Mouse (Mus musculus) liver, embryonic 15.5 days (tissue): Measurements from ENCODE around the gene Becn1. TPM values are rescaled to one million over a fixed set of nuclear protein-coding genes. Genes with fewer than 3 reads are reported as not detected.

Source experiments
- ATAC-seq: fragments of 200-750 bp; cut with Nextera tagmentation; 2 replicates; pipeline ENCODE4 v1.8.0; 2017; ENCODE audit warnings: moderate number of reproducible peaks, mild to moderate bottlenecking, moderate library complexity; ENCODE audit not compliant: insufficient read depth
- H3K27ac ChIP-seq: fragments of 300-500 bp; sonication (generic); replicated peaks from 2 replicates; pipeline ENCODE4 v1.5.1; 2015; ENCODE audit warnings: mild to moderate bottlenecking, inconsistent platforms
- H3K27me3 ChIP-seq: fragments of 300-500 bp; sonication (generic); 2 replicates; pipeline ENCODE4 v1.6.1; 2015; ENCODE audit warnings: mild to moderate bottlenecking, inconsistent platforms
- H3K36me3 ChIP-seq: fragments of 300-500 bp; sonication (generic); replicated peaks from 2 replicates; pipeline ENCODE4 v1.6.1; 2015; ENCODE audit warnings: moderate library complexity, mild to moderate bottlenecking, inconsistent platforms
- H3K4me1 ChIP-seq: fragments of 300-500 bp; sonication (generic); replicated peaks from 2 replicates; pipeline ENCODE4 v1.6.1; 2015; ENCODE audit warnings: inconsistent platforms
- H3K4me2 ChIP-seq: fragments of 300-500 bp; sonication (generic); 2 replicates; pipeline ENCODE4 v1.6.1; 2015; ENCODE audit warnings: moderate library complexity, mild to moderate bottlenecking, inconsistent platforms
- H3K4me3 ChIP-seq: fragments of 300-500 bp; sonication (generic); replicated peaks from 2 replicates; pipeline ENCODE4 v1.5.1; 2015; ENCODE audit warnings: mild to moderate bottlenecking, inconsistent platforms
- H3K9ac ChIP-seq: fragments of 300-500 bp; sonication (generic); 2 replicates; pipeline ENCODE4 v1.6.1; 2015; ENCODE audit warnings: moderate library complexity, mild to moderate bottlenecking, inconsistent platforms
- H3K9me3 ChIP-seq: fragments of 300-500 bp; sonication (generic); replicated peaks from 2 replicates; pipeline ENCODE4 v1.6.1; 2016; ENCODE audit warnings: inconsistent platforms
- WGBS: fragments of 180-500 bp; shearing (Covaris S2); methylation state at CpG from one replicate; pipeline ENCODE4 v1.1.7; 2015; ENCODE audit warnings: mixed read lengths; ENCODE audit not compliant: insufficient replicate concordance; 5-methylcytosine and 5-hydroxymethylcytosine counted together
- polyA plus RNA-seq: library from polyadenylated mRNA; unstranded; fragments of >200 nt; fragmentation: Nextera tagmentation; extraction: Ambion mirVana; gene quantifications from 2 replicates; pipeline ENCODE4 v1.2.1, GENCODE M21; 2015

Becn1 gene
- polyA plus RNA-seq, 1 experiment from 2014 or later: 94.0 TPM

- Histone ChIP-seq H3K4me2 (no peak overlapping the region), H3K27ac (no peak overlapping the region), H3K9ac (no peak overlapping the region), H3K36me3 (peaks cover 31% of the 10 kb centered on the region), H3K4me1 (peaks cover 17% of the 10 kb centered on the region), H3K27me3 (0 out of 2 replicates have a peak, but pooled peaks cover 4% of the 10 kb centered on the region), H3K9me3 (no peaks in the 10 kb centered on the region), H3K4me3 (no peak overlapping the region)
- ATAC-seq: no peak
- WGBS: 52% methylated on average over 5 of the region's 5 CpGs
Observed at GRCm38 (mm10) chr11:101282896-101283295, 19.2 kb downstream of the Becn1 start.

GRCm38 (mm10) chr11:101280837-101281236 is 21.2 kb downstream of the Becn1 start:
- ATAC-seq: no peak
- 62% methylated on average over 7 of the region's 7 CpGs for WGBS
- H3K4me3 ChIP-seq: no peak overlapping the region
- no peak overlapping the region for H3K9ac ChIP-seq
- H3K4me1 ChIP-seq: peaks cover 37% of the 10 kb centered on the region
- peaks cover 31% of the 10 kb centered on the region for H3K36me3 ChIP-seq
- no peak overlapping the region for H3K27ac ChIP-seq
- 0 out of 2 replicates have a peak, but pooled peaks cover 4% of the 10 kb centered on the region for H3K27me3 ChIP-seq
- no peaks in the 10 kb centered on the region for H3K9me3 ChIP-seq
- no peak overlapping the region for H3K4me2 ChIP-seq

DNA sequence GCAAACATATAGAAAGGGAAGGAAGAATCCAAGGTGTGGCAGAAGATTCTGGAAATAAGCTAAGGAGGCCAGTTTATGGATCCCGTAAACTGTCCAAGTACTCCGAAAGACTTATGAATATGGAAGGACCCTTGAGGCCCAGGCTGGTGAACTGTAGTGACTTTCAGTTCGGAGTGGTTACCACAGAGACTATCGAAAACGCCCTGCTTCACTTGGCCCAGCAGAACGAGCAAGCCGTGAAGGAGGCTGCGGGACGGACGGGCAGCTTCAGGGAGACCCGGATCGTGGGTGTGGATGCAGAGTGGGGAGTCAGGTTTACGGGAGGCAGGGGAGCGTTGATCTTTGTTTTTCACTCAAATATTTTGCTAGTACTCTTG is 22.9 kb downstream of the Becn1 start:
- peak overlapping the region; percentile 70 for H3K9ac ChIP-seq
- no peaks in the 10 kb centered on the region for H3K9me3 ChIP-seq
- H3K27me3 ChIP-seq: 0 out of 2 replicates have a peak, but pooled peaks cover 4% of the 10 kb centered on the region
- peak overlapping the region; percentile 69 for H3K27ac ChIP-seq
- peak overlapping the region; percentile 72 for H3K4me3 ChIP-seq
- H3K4me2 ChIP-seq: peak overlapping the region; percentile 83
- WGBS: 58% methylated on average over 14 of the region's 14 CpGs
- peak; percentile 46 for ATAC-seq
- peaks cover 16% of the 10 kb centered on the region for H3K36me3 ChIP-seq
- peaks cover 38% of the 10 kb centered on the region for H3K4me1 ChIP-seq

GRCm38 (mm10) chr11:101278223-101279192 is 23.6 kb downstream of the Becn1 start, which contains the start of the genes Cntd1 and Coa3:
Gene Cntd1, plus strand, starts transcription at chr11:101279012.
Gene Coa3, minus strand, starts transcription at chr11:101279114.
- no peaks in the 10 kb centered on the region for H3K9me3 ChIP-seq
- ATAC-seq: peak; percentile 89
- 0 out of 2 replicates have a peak, but pooled peaks cover 4% of the 10 kb centered on the region for H3K27me3 ChIP-seq
- H3K4me3 ChIP-seq: peak within 1 kb of the TSS; percentile 72
- WGBS: 2% methylated on average over 45 of the region's 45 CpGs
- H3K36me3 ChIP-seq: peaks cover 16% of the 10 kb centered on the region
- H3K4me2 ChIP-seq: peak within 1 kb of the TSS; percentile 83
- peaks cover 38% of the 10 kb centered on the region for H3K4me1 ChIP-seq
- peak within 1 kb of the TSS; percentile 70 for H3K9ac ChIP-seq
- H3K27ac ChIP-seq: peak within 1 kb of the TSS; percentile 69

DNA sequence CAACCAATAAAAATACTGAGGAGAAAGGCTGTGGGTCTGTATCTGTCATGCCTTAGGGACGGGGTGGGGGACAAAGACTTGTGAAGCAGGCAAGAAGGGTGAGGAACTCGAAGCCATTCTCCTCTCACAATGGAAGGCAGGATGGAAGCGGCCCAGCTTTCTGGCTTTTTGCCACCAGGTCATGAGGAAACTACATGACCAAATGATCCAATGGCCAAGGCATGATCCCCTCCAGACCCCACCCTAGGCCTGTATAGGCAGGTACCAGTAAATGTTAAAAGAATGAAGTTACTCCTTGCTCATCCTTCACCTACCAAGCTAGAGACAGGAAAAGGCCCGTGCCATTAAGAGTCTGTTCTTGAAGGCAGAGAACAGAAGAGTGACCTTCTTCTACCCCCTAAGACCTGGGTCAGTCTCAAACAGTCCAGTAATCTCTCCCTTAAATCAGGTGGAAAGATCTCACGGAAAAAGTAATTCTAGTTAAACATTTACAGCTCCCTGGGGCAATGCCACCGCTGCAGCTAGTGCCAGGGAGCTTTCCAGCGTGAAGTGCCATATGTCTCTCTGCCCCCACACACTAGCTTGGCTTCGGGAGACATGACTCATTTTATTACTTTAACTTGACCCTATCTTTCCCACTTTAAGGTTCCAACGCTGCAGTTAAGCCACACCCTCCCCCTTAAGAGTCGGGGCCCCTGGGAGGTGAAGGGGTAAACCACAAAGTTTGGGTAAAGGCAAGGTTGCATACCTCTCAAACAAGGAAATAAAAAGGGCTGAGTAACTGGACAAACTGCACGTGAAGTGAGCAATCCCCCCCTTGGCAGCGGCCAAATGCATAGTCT is 24.5 kb downstream of the Becn1 start:
- WGBS: 40% methylated on average over 12 of the region's 12 CpGs
- Histone ChIP-seq H3K9me3 (no peaks in the 10 kb centered on the region), H3K4me1 (peaks cover 38% of the 10 kb centered on the region), H3K9ac (peak overlapping the region; percentile 70), H3K27me3 (0 out of 2 replicates have a peak, but pooled peaks cover 4% of the 10 kb centered on the region), H3K4me3 (peak overlapping the region; percentile 72), H3K36me3 (peaks cover 16% of the 10 kb centered on the region), H3K4me2 (peak overlapping the region; percentile 83), H3K27ac (peak overlapping the region; percentile 69)
- no peak for ATAC-seq

DNA sequence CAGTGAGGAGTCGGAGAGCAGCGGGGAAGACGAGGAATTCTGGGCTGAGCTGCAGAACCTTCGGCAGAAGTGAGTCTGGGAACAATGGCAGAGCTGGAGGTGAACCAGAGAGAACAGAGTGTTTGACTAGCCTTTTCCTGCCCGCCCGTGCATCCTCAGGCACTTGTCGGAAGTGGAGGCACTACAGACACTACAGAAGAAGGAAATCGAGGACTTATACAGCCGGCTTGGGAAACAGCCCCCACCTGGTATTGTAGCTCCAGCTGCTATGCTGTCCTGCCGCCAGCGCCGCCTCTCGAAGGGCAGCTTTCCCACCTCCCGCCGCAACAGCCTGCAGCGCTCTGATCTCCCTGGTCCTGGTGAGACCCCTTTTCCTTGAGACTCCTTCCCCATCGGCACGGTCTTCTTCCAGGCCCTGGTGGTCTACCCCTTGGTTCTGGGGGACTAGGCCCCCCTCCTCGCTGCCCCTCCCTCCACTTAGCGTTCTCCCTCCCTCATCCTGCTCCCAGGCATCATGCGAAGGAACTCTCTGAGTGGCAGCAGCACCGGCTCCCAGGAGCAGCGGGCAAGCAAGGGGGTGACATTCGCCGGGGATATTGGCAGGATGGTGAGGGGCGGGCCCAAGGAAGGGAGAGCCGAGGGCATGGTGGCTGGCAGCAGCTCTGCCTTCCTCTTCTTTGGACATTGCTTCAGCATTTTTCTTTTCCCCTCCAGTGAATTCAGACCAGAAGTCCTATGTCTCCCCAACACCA is 25.6 kb downstream of the Becn1 start:
- H3K9ac ChIP-seq: no peak overlapping the region

GRCm38 (mm10) chr11:101275309-101275708 is 26.8 kb downstream of the Becn1 start:
- WGBS: 72% methylated on average over 4 of the region's 4 CpGs
- no peak for ATAC-seq

More for the DNA sequence above, 25.6 kb downstream of the Becn1 start:
- Histone ChIP-seq H3K4me2 (peak overlapping the region; percentile 83; the same call in 1 of the 2 replicates), H3K9me3 (no peaks in the 10 kb centered on the region), H3K36me3 (peaks cover 16% of the 10 kb centered on the region), H3K4me3 (no peak overlapping the region), H3K27ac (no peak overlapping the region), H3K4me1 (peaks cover 38% of the 10 kb centered on the region), H3K27me3 (0 out of 2 replicates have a peak, but pooled peaks cover 12% of the 10 kb centered on the region)
- ATAC-seq: no peak
- WGBS: 67% methylated on average over 27 of the region's 27 CpGs

DNA sequence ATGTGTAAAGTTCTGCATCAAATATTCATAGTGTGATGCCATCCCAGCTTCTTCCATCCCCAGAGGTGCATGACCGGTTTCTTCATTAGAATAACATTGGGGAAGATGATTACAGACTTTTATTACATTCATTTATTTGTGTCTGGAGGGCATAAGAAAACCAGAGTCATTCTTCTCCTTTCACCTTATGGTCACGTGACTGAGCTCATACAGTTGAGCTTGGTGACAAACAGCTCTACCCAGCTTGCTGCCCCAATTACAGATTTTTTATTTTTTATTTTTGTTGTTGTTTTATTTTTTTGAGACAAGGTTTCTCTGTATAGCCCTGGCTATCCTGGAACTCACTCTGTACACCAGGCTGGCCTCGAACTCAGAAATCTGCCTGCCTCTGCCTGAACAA is 29.6 kb downstream of the Becn1 start:
- ATAC-seq: no peak
- H3K27ac ChIP-seq: no peak overlapping the region
- peaks cover 45% of the 10 kb centered on the region for H3K27me3 ChIP-seq
- peaks cover 42% of the 10 kb centered on the region for H3K4me1 ChIP-seq
- H3K9me3 ChIP-seq: no peaks in the 10 kb centered on the region
- H3K9ac ChIP-seq: no peak overlapping the region
- H3K4me2 ChIP-seq: no peak overlapping the region
- peaks cover 16% of the 10 kb centered on the region for H3K36me3 ChIP-seq
- 64% methylated on average over 3 of the region's 3 CpGs for WGBS
- no peak overlapping the region for H3K4me3 ChIP-seq

More at GRCm38 (mm10) chr11:101275309-101275708, 26.8 kb downstream of the Becn1 start:
- Histone ChIP-seq H3K4me1 (peaks cover 42% of the 10 kb centered on the region), H3K9ac (no peak overlapping the region), H3K9me3 (no peaks in the 10 kb centered on the region), H3K4me3 (no peak overlapping the region), H3K4me2 (no peak overlapping the region), H3K27ac (no peak overlapping the region), H3K27me3 (peaks cover 22% of the 10 kb centered on the region), H3K36me3 (peaks cover 16% of the 10 kb centered on the region)

DNA sequence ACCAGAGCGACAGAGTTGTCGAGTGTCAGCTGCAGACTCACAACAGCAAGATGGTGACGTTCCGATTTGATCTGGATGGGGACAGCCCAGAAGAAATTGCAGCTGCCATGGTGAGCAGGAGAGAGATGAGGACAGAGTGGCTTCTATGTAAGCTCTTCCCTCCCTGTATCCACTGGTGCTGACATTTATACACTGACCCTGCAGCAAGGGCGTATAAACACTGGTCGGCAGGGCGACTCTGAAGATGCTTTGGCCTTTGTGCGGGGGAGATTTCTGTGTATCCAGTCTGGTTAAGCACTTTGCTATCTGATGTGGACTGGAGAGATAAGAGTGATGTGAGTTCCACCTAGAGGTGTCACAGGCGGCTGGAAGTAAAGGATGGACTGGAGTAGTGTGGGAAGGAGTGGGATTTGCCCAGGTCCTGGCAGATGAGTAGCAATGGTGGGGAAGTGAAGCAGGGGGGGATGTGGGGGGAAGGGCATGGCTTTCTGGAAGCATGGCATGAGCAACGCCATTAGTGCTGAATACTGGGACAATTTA is 32.4 kb downstream of the Becn1 start:
- peak; percentile 66 for ATAC-seq

DNA sequence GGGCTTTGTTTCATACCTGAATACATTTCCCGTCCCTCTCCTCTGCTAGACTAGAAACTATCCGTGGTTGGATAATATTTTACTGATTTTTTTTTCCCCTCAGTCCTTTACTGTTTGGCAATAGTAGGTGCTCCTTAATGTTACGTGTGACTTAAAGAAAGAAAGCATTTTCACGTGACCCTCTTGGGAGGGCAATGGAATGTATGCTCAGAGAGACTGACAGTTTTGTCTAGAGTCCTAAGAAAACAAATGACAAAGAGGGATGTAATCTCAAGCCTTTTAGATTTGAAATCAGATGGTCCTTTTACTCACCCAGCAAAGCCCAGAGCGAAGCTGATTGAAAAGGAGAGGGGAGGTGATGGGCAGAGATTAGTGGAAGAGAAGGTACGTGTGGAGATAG is 36.2 kb downstream of the Becn1 start:
- H3K27ac ChIP-seq: no peak overlapping the region
- ATAC-seq: no peak
- peaks cover 96% of the 10 kb centered on the region for H3K27me3 ChIP-seq
- H3K4me1 ChIP-seq: peaks cover 58% of the 10 kb centered on the region
- no peak overlapping the region for H3K4me2 ChIP-seq
- no peak overlapping the region for H3K4me3 ChIP-seq
- no peaks in the 10 kb centered on the region for H3K9me3 ChIP-seq
- 36% methylated on average over 6 of the region's 6 CpGs for WGBS
- no peaks in the 10 kb centered on the region for H3K36me3 ChIP-seq
- H3K9ac ChIP-seq: no peak overlapping the region

More for the DNA sequence above, 32.4 kb downstream of the Becn1 start:
- Histone ChIP-seq H3K4me1 (peaks cover 31% of the 10 kb centered on the region), H3K4me2 (no peak overlapping the region), H3K27me3 (peaks cover 72% of the 10 kb centered on the region), H3K9me3 (no peaks in the 10 kb centered on the region), H3K27ac (0 out of 2 replicates have a peak overlapping the region, but pooled peaks have one; percentile 6), H3K4me3 (no peak overlapping the region), H3K36me3 (no peaks in the 10 kb centered on the region), H3K9ac (no peak overlapping the region)
- 22% methylated on average over 10 of the region's 10 CpGs for WGBS
